Mouse (Mus musculus): ENCODE results near the gene Opcml. TPM values are rescaled to one million over a fixed set of nuclear protein-coding genes. Genes with fewer than 3 reads are reported as not detected.

Gene Opcml
- polyA plus RNA-seq, 1 experiment from 2014 or later = 25.1 TPM

DNA sequence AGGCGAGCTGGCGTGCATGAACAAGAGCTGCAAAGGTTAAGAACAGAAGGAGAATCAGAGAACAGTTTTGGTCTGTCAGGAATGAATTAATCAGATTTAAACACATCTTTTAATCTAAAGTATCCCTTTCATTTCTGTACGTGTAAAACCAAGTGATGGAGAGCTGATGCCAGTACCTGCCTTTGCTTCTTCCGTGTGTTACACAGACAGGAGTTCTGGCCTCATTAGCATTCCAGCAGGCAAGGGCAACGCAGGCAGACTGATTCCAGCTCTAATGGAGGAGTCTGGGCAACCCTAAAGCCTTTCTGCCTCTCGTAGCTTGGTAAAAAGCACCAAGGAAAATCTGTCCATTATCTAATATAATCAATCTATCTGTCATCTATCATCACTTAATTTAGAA, 771.2 kb downstream of the Opcml start:
- Histone ChIP-seq H3K36me3 (no peaks in the 10 kb centered on the region), H3K27ac (no peak overlapping the region; the same call in 1 of the 2 replicates), H3K4me1 (replicated peaks) (peaks cover 3% of the 10 kb centered on the region), H3K9me3 (no peaks in the 10 kb centered on the region), H3K27me3 (no peaks in the 10 kb centered on the region), H3K9ac (no peak overlapping the region), H3K4me3 (no peak overlapping the region), H3K4me2 (no peak overlapping the region)
- 34% methylated on average over 6 of the region's 6 CpGs for WGBS
- no peak for ATAC-seq (ENCODE audit: low FRiP score)

DNA sequence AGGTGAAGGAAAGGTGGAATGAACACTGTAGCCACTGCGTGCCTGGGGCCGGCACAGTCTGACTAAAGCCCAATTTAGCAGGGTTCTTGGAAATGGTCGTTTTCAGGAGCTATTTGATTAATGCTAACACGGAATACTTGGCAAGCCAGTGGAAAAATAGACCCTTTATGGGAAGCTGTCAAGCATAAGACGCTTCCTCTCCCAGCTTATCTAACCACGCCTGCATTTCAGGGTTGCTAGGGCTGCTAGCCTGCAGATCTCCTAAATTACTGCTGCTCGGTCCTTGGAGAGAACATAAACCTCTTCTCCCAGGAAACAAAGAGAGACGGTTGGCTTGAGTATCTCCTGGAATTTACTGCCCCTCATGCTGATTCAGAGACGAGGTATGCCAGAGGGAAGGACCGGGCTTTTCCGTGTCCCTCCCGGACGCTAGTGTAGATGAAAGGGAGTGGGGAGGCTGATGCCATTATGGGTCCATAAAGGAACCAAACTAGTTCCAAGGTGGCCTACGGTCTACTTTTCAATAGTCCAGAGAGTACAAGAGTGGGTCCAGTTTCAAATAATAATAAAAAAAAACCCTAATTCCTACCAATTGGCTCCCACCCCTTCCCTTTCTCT, 772.6 kb downstream of the Opcml start:
- H3K36me3 ChIP-seq = no peaks in the 10 kb centered on the region
- H3K4me2 ChIP-seq = no peak overlapping the region
- H3K4me1 ChIP-seq (replicated peaks) = peaks cover 3% of the 10 kb centered on the region
- no peak overlapping the region for H3K4me3 ChIP-seq
- H3K27me3 ChIP-seq = no peaks in the 10 kb centered on the region
- H3K9ac ChIP-seq = no peak overlapping the region
- 67% methylated on average over 14 of the region's 14 CpGs for WGBS
- ATAC-seq (ENCODE audit: low FRiP score) = no peak
- peak overlapping the region; percentile 20; the same call in 1 of the 2 replicates for H3K27ac ChIP-seq
- no peaks in the 10 kb centered on the region for H3K9me3 ChIP-seq

DNA sequence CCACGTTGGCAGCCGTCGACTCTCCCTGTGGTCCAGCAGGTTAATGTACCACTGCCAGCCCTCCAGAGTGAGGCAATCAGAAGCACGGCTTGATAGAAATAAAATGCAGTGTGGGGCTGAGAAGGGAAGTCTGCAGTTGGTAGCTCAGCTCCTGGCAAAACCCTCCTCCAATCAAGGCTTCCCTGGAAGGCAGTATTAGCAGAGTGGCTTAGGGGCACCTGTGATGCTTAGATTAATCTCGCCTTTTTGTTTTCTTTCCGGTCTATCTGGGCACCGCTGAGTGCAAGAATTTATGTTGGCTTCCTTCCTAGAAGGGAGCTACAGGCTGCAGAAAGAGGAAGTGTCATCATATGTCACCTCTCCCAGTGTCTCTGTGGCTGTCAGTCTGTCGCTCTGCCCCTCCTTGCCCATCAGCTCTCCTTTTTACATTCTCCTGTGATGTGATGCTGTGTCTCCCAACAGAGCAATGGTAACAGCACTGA, 778.5 kb downstream of the Opcml start:
- Histone ChIP-seq H3K9ac (no peak overlapping the region), H3K4me2 (no peak overlapping the region), H3K27me3 (no peaks in the 10 kb centered on the region), H3K36me3 (no peaks in the 10 kb centered on the region), H3K4me1 (replicated peaks) (peaks cover 15% of the 10 kb centered on the region), H3K9me3 (no peaks in the 10 kb centered on the region), H3K4me3 (no peak overlapping the region), H3K27ac (peak overlapping the region; percentile 24; the same call in 1 of the 2 replicates)
- ATAC-seq (ENCODE audit: low FRiP score) = no peak
- WGBS = 33% methylated on average over 8 of the region's 8 CpGs

DNA sequence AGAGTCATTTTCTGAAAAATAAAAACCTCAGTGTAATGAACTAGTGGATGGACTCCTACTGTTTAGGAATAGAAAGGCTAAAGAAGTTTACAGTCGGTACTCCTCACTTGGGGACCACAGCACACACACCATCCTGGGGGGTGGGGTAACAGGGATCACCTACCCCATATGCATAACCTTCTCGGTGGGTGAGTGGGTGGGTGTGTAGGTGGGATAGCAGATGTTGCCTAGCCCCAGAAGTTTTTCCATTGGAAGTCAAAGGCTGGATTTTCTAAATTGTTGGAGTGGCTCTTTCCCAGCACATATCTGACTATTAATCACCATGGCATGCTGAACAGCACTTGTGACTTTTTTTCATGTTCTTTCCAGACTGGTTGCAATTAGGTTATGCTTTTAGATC, 779.2 kb downstream of the Opcml start:
- 43% methylated on average over 2 of the region's 2 CpGs for WGBS
- H3K4me2 ChIP-seq = no peak overlapping the region
- no peaks in the 10 kb centered on the region for H3K36me3 ChIP-seq
- no peak overlapping the region for H3K9ac ChIP-seq
- H3K27ac ChIP-seq = no peak overlapping the region
- H3K9me3 ChIP-seq = no peaks in the 10 kb centered on the region
- H3K4me3 ChIP-seq = no peak overlapping the region
- no peaks in the 10 kb centered on the region for H3K27me3 ChIP-seq
- ATAC-seq (ENCODE audit: low FRiP score) = no peak
- H3K4me1 ChIP-seq (replicated peaks) = peaks cover 15% of the 10 kb centered on the region

DNA sequence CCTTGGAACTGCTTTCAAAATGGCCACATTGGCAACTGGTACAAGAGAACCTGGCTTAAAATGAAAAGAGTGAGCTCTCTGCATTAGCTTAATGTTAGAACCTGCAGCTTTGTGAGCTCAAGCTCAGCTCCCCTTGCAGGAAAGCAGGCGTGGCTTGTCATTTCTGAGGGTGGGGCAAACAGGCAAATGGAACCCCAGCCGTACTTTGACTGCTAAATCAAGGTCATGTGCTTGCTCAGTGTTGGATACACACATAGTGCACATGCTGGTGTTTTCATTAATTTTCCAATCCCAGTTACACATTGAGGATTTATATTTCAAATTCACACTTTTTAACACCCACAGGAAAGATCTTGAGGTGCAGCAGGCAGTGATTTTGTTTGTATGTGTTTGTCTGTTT, 781.1 kb downstream of the Opcml start:
- Histone ChIP-seq H3K9me3 (no peaks in the 10 kb centered on the region), H3K9ac (no peak overlapping the region), H3K4me3 (no peak overlapping the region), H3K27ac (no peak overlapping the region), H3K36me3 (no peaks in the 10 kb centered on the region), H3K27me3 (no peaks in the 10 kb centered on the region), H3K4me2 (no peak overlapping the region), H3K4me1 (replicated peaks) (peaks cover 15% of the 10 kb centered on the region)
- ATAC-seq (ENCODE audit: low FRiP score) = no peak
- WGBS = 77% methylated on average over 2 of the region's 2 CpGs

DNA sequence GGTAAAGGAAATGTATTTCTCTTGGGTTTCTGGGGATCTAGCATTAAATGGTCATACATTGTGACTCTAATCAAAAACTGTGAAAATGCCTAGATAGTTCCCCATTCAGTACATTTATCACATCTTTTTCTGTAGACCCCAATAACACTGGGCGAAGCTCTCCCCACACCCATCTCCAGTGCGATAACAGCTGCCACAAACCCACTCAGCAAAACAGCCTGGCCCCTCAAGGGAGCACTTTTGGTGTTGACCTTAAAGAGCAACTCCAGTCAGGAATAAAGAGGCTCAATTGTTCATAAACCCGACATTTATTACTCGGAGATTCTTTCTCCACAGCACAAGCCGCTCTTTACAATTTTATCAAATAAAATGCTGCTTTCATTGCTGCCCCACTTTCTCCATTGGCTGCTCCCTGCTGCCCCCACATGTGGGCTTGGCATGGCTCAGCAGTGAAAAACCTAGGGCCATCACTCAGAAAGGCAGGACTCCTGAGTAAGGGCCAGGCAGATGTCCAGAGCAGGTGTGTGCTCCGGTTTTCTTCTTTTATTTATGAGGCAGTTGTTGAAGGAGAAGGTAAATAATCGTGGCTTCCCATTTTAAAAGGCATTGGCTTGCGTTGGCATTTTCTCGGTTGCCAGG, 781.7 kb downstream of the Opcml start:
- Histone ChIP-seq H3K36me3 (no peaks in the 10 kb centered on the region), H3K4me1 (replicated peaks) (peaks cover 15% of the 10 kb centered on the region), H3K9me3 (no peaks in the 10 kb centered on the region), H3K27me3 (no peaks in the 10 kb centered on the region), H3K4me3 (no peak overlapping the region), H3K27ac (no peak overlapping the region), H3K4me2 (no peak overlapping the region), H3K9ac (no peak overlapping the region)
- ATAC-seq (ENCODE audit: low FRiP score) = no peak
- 64% methylated on average over 9 of the region's 9 CpGs for WGBS

DNA sequence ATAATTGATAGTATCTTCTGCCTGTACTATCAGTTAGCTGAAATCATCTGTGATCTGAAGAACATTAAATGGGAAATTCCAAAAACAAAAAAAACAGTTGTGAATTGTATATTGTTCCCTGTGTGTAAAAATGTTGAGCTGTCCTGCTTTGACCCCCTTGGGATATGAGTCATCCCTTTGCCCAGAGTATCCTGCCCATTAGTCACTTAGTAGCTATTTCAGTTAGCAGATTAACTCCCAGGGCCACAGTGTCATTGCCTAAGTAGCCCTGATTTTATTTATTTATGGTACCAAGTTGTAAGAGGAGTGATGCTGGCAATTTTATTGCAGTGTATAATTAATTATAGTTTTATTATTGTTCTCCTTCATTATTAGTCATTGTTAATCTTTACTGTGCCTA, 788.2 kb downstream of the Opcml start:
- Histone ChIP-seq H3K27me3 (no peaks in the 10 kb centered on the region), H3K4me1 (replicated peaks) (no peaks in the 10 kb centered on the region), H3K4me3 (no peak overlapping the region), H3K9me3 (no peaks in the 10 kb centered on the region), H3K36me3 (no peaks in the 10 kb centered on the region), H3K27ac (no peak overlapping the region), H3K4me2 (no peak overlapping the region), H3K9ac (no peak overlapping the region)
- ATAC-seq (ENCODE audit: low FRiP score) = no peak

DNA sequence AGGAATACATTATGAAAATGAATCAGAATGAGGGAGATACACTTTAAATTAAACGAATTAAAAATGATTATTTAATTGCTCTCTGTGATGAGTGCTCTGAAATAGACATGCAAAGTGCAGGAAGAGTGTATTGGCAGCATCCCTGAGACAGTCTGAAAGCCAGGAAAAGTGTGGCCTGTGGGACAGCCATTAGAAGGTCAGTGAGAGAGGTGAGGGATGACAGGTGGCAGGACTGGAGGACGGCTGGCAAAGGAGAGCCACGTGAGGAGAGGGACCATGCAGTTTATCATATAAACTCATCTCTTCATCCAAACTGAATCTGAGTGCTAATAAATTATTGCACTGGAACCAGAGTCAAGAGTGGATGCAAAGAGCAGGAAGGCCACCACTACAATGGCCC, 796.7 kb downstream of the Opcml start:
- no peaks in the 10 kb centered on the region for H3K27me3 ChIP-seq
- no peaks in the 10 kb centered on the region for H3K36me3 ChIP-seq
- H3K4me3 ChIP-seq = no peak overlapping the region
- no peaks in the 10 kb centered on the region for H3K9me3 ChIP-seq
- H3K27ac ChIP-seq = no peak overlapping the region
- 81% methylated on average over 3 of the region's 3 CpGs for WGBS
- no peak overlapping the region for H3K9ac ChIP-seq
- no peak for ATAC-seq (ENCODE audit: low FRiP score)
- H3K4me2 ChIP-seq = no peak overlapping the region
- 0 out of 2 replicates have a peak, but pooled peaks cover 4% of the 10 kb centered on the region for H3K4me1 ChIP-seq (replicated peaks)

DNA sequence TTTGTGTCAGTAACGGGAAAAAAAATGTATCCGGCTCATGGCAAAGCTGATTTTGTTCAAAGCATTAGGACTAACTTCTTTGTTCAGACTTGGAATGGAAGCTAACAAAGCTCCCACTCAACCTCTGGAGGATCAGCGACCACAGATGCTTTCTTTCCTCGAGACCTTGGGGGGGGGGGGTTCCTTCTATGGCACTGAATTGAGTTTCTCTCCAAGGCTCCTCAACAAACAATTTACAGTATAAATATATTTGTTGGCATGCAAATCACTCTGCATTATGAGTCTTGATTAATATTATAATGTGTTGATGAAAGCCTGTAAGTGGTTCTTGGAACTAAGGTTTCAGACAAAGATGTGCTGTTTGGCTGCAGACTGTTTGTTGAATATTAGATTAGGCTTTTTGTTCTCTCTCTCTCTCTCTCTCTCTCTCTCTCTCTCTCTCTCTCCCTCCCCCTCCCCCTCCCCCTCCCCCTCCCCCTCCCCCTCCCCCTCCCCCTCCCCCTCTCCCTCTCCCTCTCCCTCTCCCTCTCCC, 797.3 kb downstream of the Opcml start:
- Histone ChIP-seq H3K27me3 (no peaks in the 10 kb centered on the region), H3K4me2 (no peak overlapping the region), H3K9me3 (no peaks in the 10 kb centered on the region), H3K36me3 (no peaks in the 10 kb centered on the region), H3K27ac (no peak overlapping the region), H3K9ac (no peak overlapping the region), H3K4me1 (replicated peaks) (0 out of 2 replicates have a peak, but pooled peaks cover 4% of the 10 kb centered on the region), H3K4me3 (no peak overlapping the region)
- no peak for ATAC-seq (ENCODE audit: low FRiP score)
- WGBS = 68% methylated on average over 4 of the region's 4 CpGs

DNA sequence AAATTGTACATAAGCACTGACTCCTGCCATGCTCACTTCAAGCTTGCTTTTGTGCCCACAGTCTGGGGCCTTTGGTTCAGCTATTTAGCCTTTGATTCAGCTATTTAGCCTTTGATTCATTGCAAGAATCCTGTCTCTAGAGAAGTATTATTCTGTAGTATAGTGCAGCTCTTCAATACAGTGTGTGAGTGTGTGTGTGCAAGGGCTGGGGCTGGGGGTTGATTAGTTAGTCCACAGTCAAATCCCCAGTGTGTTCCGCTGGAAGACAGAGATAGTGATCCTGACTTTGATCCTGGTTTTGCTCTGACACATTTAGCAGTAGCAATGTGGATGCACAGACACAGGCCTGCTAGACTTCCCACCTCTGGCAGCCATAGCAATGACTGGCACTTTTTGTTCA, 797.9 kb downstream of the Opcml start:
- Histone ChIP-seq H3K4me3 (no peak overlapping the region), H3K27ac (0 out of 2 replicates have a peak overlapping the region, but pooled peaks have one; percentile 13)
- ATAC-seq (ENCODE audit: low FRiP score) = no peak

DNA sequence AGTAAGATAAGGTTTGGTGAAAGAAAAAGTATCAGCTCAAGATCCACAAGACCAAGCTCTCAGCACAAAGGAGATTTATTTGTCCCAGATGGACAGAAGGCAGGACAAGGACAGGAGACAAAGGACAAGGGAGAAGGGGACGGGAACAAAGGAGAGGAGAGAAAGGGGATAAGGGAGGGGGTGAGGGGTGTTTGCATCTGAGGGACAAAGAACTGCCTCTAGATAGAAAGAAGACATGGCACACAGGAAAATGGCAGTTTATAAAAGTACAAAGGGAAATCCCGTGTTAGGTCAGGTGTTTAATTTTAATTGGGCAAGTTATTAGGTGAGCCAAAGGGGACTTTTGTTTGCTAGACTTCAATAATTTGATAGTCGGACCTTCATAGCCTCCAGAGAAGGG, 801.6 kb downstream of the Opcml start:
- H3K4me2 ChIP-seq = no peak overlapping the region
- H3K27ac ChIP-seq = no peak overlapping the region
- H3K27me3 ChIP-seq = no peaks in the 10 kb centered on the region
- no peak overlapping the region for H3K4me3 ChIP-seq
- ATAC-seq (ENCODE audit: low FRiP score) = no peak
- 0 out of 2 replicates have a peak, but pooled peaks cover 9% of the 10 kb centered on the region for H3K4me1 ChIP-seq (replicated peaks)
- 30% methylated on average over 3 of the region's 3 CpGs for WGBS
- no peak overlapping the region for H3K9ac ChIP-seq
- H3K36me3 ChIP-seq = no peaks in the 10 kb centered on the region
- H3K9me3 ChIP-seq = no peaks in the 10 kb centered on the region

More for the DNA sequence above, 797.9 kb downstream of the Opcml start:
- Histone ChIP-seq H3K9me3 (no peaks in the 10 kb centered on the region), H3K9ac (no peak overlapping the region), H3K36me3 (no peaks in the 10 kb centered on the region), H3K4me2 (no peak overlapping the region), H3K4me1 (replicated peaks) (0 out of 2 replicates have a peak, but pooled peaks cover 4% of the 10 kb centered on the region), H3K27me3 (no peaks in the 10 kb centered on the region)
- 71% methylated on average over 1 of the region's 1 CpGs for WGBS

DNA sequence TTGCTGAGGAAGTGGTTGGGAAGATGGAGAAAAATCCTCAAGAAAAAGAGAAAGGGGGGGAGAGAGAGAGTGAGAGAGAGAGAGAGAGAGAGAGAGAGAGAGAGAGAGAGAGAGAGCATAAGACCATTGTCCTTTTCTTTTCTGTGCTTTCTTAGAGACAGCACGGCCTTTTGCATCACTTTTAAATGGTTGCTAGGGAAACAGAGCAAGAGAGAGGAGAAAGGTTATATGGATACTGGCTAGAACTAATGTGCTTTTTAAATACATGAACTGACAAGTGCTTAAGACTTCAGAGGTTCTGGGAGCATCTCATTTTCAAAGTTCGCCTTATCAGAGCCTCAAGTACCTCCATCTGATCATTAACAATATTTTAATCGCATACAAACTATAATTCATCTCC, 804.5 kb downstream of the Opcml start:
- H3K27me3 ChIP-seq = no peaks in the 10 kb centered on the region
- H3K4me1 ChIP-seq (replicated peaks) = 0 out of 2 replicates have a peak, but pooled peaks cover 5% of the 10 kb centered on the region
- H3K27ac ChIP-seq = no peak overlapping the region
- H3K4me3 ChIP-seq = no peak overlapping the region
- H3K9me3 ChIP-seq = no peaks in the 10 kb centered on the region
- no peaks in the 10 kb centered on the region for H3K36me3 ChIP-seq
- no peak for ATAC-seq (ENCODE audit: low FRiP score)
- H3K9ac ChIP-seq = no peak overlapping the region
- H3K4me2 ChIP-seq = no peak overlapping the region
- WGBS = 53% methylated on average over 3 of the region's 3 CpGs

DNA sequence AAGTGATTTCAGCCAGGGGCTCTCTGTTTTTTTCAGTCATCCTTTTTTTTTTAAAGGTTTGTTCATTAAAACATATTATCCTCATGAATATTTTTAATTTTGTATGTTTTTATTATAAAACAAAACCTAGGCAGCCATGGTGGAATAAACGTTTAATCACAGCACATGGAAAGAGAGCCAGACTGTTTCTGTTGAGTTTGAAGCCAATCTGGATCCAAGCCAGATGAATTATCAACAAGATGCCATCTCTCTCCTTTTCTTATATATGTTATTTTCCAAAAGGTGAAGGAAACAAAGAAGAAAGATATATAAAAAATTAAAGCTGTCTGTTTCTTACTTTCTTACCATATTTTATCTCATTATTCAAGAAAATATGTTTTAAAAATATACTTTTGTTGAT, 815.0 kb downstream of the Opcml start:
- Histone ChIP-seq H3K4me1 (replicated peaks) (no peaks in the 10 kb centered on the region), H3K27me3 (no peaks in the 10 kb centered on the region), H3K27ac (no peak overlapping the region), H3K9me3 (no peaks in the 10 kb centered on the region), H3K4me2 (no peak overlapping the region), H3K36me3 (no peaks in the 10 kb centered on the region), H3K9ac (no peak overlapping the region), H3K4me3 (no peak overlapping the region)
- no peak for ATAC-seq (ENCODE audit: low FRiP score)
- 70% methylated on average over 1 of the region's 1 CpGs for WGBS

Data from hindbrain, embryonic 13.5 days (tissue).